Mouse (Mus musculus) forebrain, embryonic 16.5 days (tissue): Measurements from ENCODE around the gene Gsk3a. TPM values are rescaled to one million over a fixed set of nuclear protein-coding genes. Genes with fewer than 3 reads are reported as not detected.

Source experiments
- ATAC-seq: fragments of 200-750 bp; cut with Nextera tagmentation; 2 replicates; pipeline ENCODE4 v1.8.0; 2017; ENCODE audit warnings: mild to moderate bottlenecking, moderate library complexity
- H3K27ac ChIP-seq: fragments of 300-500 bp; sonication (generic); 2 replicates; pipeline ENCODE4 v1.5.1; 2014; ENCODE audit warnings: low read length, control low read depth
- H3K27me3 ChIP-seq: fragments of 300-500 bp; sonication (generic); replicated peaks from 2 replicates; pipeline ENCODE4 v1.6.1; 2014; ENCODE audit warnings: low read length; ENCODE audit not compliant: control insufficient read depth, insufficient read depth
- H3K36me3 ChIP-seq: fragments of 300-500 bp; sonication (generic); 2 replicates; pipeline ENCODE4 v1.6.1; 2014; ENCODE audit not compliant: control insufficient read depth, insufficient read depth
- H3K4me1 ChIP-seq: fragments of 300-500 bp; sonication (generic); replicated peaks from 2 replicates; pipeline ENCODE4 v1.6.1; 2014; ENCODE audit warnings: low read length; ENCODE audit not compliant: control insufficient read depth, insufficient read depth
- H3K4me2 ChIP-seq: fragments of 300-500 bp; sonication (generic); 2 replicates; pipeline ENCODE4 v1.6.1; 2014; ENCODE audit warnings: mild to moderate bottlenecking, low read length, control low read depth
- H3K4me3 ChIP-seq: fragments of 300-500 bp; sonication (generic); replicated peaks from 2 replicates; pipeline ENCODE4 v1.5.1; 2014; ENCODE audit warnings: mild to moderate bottlenecking, low read length, control low read depth
- H3K9ac ChIP-seq: fragments of 300-500 bp; sonication (generic); replicated peaks from 2 replicates; pipeline ENCODE4 v1.6.1; 2014; ENCODE audit warnings: low read depth, low read length, control low read depth
- H3K9me3 ChIP-seq: fragments of 300-500 bp; sonication (generic); 2 replicates; pipeline ENCODE4 v1.6.1; 2016; ENCODE audit warnings: low read length; ENCODE audit not compliant: control insufficient read depth
- WGBS: fragments of 180-500 bp; shearing (Covaris S2); extraction: QIAGEN DNeasy Blood & Tissue Kit; methylation state at CpG from one replicate; pipeline ENCODE4 v1.1.7; 2014; 5-methylcytosine and 5-hydroxymethylcytosine counted together
- polyA plus RNA-seq: library from polyadenylated mRNA; unstranded; fragments of >200 nt; fragmentation: Nextera tagmentation; extraction: Ambion mirVana; gene quantifications from 2 replicates; pipeline ENCODE4 v1.2.1, GENCODE M21; 2015

Gsk3a gene
- polyA plus RNA-seq, 1 experiment from 2014 or later, result 17.1 TPM

- Histone ChIP-seq H3K9me3 (no peaks in the 10 kb centered on the region), H3K9ac (peak overlapping the region; percentile 38; the same call in 1 of the 2 replicates), H3K27ac (no peak overlapping the region), H3K27me3 (no peaks in the 10 kb centered on the region), H3K4me2 (no peak overlapping the region), H3K4me3 (no peak overlapping the region), H3K4me1 (peaks cover 36% of the 10 kb centered on the region), H3K36me3 (peaks cover 7% of the 10 kb centered on the region)
- 62% methylated on average over 5 of the region's 5 CpGs for WGBS
- no peak for ATAC-seq
Observed at GRCm38 (mm10) chr7:25274571-25274970, 36.9 kb upstream of the Gsk3a start.

GRCm38 (mm10) chr7:25273259-25274241 lies 35.9 kb upstream of the Gsk3a start:
- Histone ChIP-seq H3K9me3 (no peaks in the 10 kb centered on the region), H3K27me3 (no peaks in the 10 kb centered on the region), H3K27ac (no peak overlapping the region), H3K4me3 (no peak overlapping the region), H3K4me2 (no peak overlapping the region), H3K4me1 (peaks cover 42% of the 10 kb centered on the region), H3K36me3 (peaks cover 7% of the 10 kb centered on the region), H3K9ac (no peak overlapping the region)
- WGBS, result 91% methylated on average over 22 of the region's 22 CpGs
- ATAC-seq, result no peak

- Histone ChIP-seq H3K4me2 (no peak overlapping the region), H3K9ac (no peak overlapping the region), H3K4me1 (peaks cover 38% of the 10 kb centered on the region), H3K36me3 (peaks cover 7% of the 10 kb centered on the region), H3K27ac (no peak overlapping the region), H3K9me3 (no peaks in the 10 kb centered on the region), H3K4me3 (no peak overlapping the region), H3K27me3 (no peaks in the 10 kb centered on the region)
- ATAC-seq, result no peak
- 92% methylated on average over 38 of the region's 38 CpGs for WGBS
Observed at GRCm38 (mm10) chr7:25272445-25273258, 35.0 kb upstream of the Gsk3a start.

- Histone ChIP-seq H3K27me3 (no peaks in the 10 kb centered on the region), H3K9ac (no peak overlapping the region), H3K4me2 (no peak overlapping the region), H3K9me3 (no peaks in the 10 kb centered on the region), H3K36me3 (peaks cover 7% of the 10 kb centered on the region), H3K27ac (no peak overlapping the region), H3K4me1 (peaks cover 38% of the 10 kb centered on the region), H3K4me3 (no peak overlapping the region)
- WGBS, result 89% methylated on average over 27 of the region's 30 CpGs
- no peak for ATAC-seq
Observed at GRCm38 (mm10) chr7:25271651-25272444, 34.2 kb upstream of the Gsk3a start.

- Histone ChIP-seq H3K4me1 (peaks cover 35% of the 10 kb centered on the region), H3K9me3 (no peaks in the 10 kb centered on the region), H3K27ac (no peak overlapping the region), H3K4me3 (no peak overlapping the region), H3K4me2 (no peak overlapping the region), H3K36me3 (peaks cover 7% of the 10 kb centered on the region), H3K9ac (no peak overlapping the region), H3K27me3 (no peaks in the 10 kb centered on the region)
- ATAC-seq, result no peak
- WGBS, result 90% methylated on average over 35 of the region's 35 CpGs
Observed at GRCm38 (mm10) chr7:25270652-25271633, 33.3 kb upstream of the Gsk3a start.

GRCm38 (mm10) chr7:25269545-25270271 lies 32.1 kb upstream of the Gsk3a start:
- Histone ChIP-seq H3K27ac (no peak overlapping the region), H3K9ac (0 out of 2 replicates have a peak overlapping the region, but pooled peaks have one; percentile 12), H3K4me1 (peaks cover 24% of the 10 kb centered on the region), H3K4me2 (peak overlapping the region; percentile 79; the same call in 1 of the 2 replicates), H3K9me3 (no peaks in the 10 kb centered on the region), H3K36me3 (peaks cover 7% of the 10 kb centered on the region), H3K27me3 (no peaks in the 10 kb centered on the region), H3K4me3 (no peak overlapping the region)
- WGBS, result 76% methylated on average over 8 of the region's 8 CpGs
- ATAC-seq, result no peak

GRCm38 (mm10) chr7:25269029-25269428 lies 31.4 kb upstream of the Gsk3a start:
- ATAC-seq, result no peak
- Histone ChIP-seq H3K4me3 (peak overlapping the region; percentile 84), H3K4me2 (peak overlapping the region; percentile 79), H3K36me3 (peaks cover 7% of the 10 kb centered on the region), H3K27me3 (no peaks in the 10 kb centered on the region), H3K9me3 (no peaks in the 10 kb centered on the region), H3K27ac (no peak overlapping the region), H3K4me1 (peaks cover 21% of the 10 kb centered on the region), H3K9ac (peak overlapping the region; percentile 76)
- WGBS, result 45% methylated on average over 4 of the region's 4 CpGs
